Mouse (Mus musculus) E14TG2a.4 (cell line): ENCODE data around the gene Eng.

Experiments
- CTCF ChIP-seq: conservative IDR thresholded peaks from 2 replicates; pipeline ENCODE4 v1.5.1; 2014; ENCODE audit warnings: low read length
- POU5F1 ChIP-seq: IDR thresholded peaks from 2 replicates; pipeline ENCODE4 v1.6.1; 2014; ENCODE audit warnings: low read length, borderline replicate concordance

GRCm38 (mm10) chr2:32630036-32630435, 16.4 kb upstream of the Eng start:
- no peak for TF ChIP-seq CTCF
- TF ChIP-seq POU5F1 = no peak
